Mouse (Mus musculus) urinary bladder, adult 2 months (tissue): ENCODE results near the gene Slc47a1. TPM values are rescaled to one million over a fixed set of nuclear protein-coding genes. Genes with fewer than 3 reads are reported as not detected.
"Not testable (repeated sequence)": the region's sequence is repeated elsewhere in the genome, so short reads cannot be mapped to it uniquely, and the experiment has no call there.

Source experiments
- DNase-seq: peaks from one replicate; pipeline ENCODE4 v3.0.0; 2022; ENCODE audit warnings: low spot score
- polyA plus RNA-seq: library from polyadenylated mRNA; depleted of rRNA; stranded (reverse); fragments of >200 nt; gene quantifications from 2 replicates; pipeline ENCODE4 v1.2.3, GENCODE M21; 2012; rRNA removed

Gene Slc47a1
- polyA plus RNA-seq, 1 experiment, result 29.1 TPM

DNA sequence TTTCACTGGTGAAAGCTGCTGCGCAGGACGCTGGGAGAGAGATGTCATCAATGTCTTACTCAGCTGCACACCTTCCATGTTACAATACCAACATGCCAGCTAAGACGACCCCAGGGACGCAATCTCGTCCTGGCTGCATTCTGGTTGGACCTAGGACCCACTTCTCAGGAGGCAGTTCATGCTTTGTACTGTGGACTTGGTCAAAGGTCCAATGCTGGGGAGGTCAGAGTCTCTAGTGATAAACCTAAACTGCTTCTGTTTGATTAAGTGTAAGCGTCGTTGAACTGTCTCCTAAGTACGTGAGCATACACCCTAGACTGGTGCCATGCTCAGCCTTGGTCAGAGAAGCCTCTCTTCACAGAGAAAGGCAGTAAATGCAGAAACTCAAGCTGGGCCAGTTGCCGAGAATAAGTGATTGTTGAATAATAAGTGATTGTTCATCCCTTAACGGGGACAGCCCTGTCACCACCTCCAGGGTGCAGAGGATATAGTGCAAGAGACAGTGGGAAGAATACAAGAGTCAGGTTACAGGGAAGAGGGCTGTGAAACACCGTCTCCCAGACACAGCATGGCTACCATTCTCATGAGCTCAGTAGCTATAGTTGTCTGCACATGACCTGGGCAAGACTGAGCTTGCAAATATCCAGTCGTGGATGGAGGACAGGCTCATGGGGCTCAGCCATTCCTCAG, 58.8 kb downstream of the Slc47a1 start:
- no peak for DNase-seq

DNA sequence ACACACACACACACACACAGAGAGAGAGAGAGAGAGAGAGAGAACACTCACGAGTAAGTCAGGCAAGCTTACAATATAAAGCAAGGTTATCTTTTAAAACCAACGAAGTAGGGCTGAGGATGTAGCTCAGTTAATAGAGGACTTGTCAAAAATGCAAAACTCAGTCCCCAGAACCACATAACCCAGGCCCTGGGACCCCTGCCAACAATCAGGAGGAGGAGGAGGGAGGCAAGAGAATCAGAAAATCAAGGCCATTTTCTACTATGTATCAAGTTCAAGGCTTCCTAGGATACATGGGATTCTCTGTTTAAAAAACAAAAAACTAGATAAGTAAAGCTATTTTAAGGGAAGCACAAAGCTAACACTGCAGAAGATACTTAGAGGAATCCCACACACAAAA, 61.3 kb downstream of the Slc47a1 start:
- no peak for DNase-seq

DNA sequence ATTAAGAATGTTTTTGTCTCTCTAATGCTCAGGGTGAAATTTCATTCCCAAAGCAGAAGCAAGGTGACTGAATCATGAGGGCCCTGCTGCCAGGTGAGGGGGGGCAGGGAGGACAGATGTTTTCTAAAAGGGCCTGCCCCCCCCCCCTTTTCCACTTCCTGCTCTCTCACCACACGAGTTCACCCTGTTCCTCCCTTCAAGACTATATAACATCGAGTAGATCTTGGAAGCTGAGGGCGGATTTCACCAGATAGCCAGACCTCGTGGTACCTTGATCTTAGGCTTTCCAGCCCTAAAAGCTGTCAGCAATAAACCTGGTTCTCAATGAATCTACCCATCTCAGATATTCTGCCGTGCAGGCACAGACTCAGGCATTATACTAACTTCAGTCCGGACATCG, 67.8 kb downstream of the Slc47a1 start:
- no peak for DNase-seq

DNA sequence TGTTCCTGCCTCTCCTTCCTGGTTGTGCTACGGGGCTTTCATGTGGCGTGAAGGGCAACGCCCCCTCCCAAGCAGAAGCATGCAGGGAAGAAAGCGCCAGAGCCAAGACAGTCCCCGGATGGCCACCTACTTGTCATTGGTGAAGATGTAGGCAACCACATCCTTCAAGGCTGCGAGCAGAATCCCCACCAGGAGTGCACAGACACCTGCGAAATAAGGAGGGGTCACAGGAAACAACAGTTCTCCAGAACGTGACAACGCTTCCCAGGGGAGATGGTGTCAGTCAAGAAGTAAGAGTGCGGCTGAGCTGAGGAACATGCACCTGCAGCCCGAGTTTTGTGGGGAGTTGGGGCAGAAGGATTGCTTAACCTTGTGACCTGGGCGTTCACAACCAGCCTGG, 68.3 kb downstream of the Slc47a1 start:
- no peak for DNase-seq

DNA sequence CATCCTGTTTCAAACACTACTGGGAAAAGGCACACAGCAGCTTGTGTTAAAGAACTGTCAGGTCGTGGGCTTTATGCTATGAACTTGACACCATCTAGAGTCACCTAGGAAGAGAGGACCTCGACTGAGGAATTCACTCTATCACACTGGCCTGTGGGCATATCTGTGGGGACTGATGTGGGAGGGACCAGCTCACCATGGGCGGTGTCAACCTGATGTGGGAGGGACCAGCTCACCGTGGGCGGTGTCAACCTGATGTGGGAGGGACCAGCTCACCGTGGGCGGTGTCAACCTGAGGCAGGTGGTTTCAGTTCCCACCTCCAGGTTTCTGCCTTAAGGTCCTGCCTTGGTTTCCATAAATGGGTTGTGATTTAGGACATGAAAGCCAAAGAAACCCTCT, 70.3 kb downstream of the Slc47a1 start:
- DNase-seq, result no peak

DNA sequence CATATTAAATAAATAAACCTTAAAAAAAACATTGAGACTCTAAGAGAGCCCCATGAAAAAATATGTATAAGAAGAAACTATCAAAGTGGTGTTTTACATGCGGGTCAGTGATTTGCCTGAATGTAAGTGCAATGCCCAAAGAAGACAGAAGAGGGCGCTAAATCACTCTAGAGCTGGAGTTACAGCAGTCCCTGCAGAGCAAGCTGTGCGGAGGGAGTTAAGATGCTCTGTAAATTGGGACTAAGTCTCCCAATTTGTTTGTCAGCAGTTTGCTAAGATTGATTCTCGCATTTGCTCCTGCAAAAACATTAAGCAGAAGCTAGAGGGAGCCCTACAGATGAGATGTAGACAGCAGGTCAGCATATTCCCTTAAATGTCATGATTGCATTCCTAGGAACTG, 72.8 kb downstream of the Slc47a1 start:
- DNase-seq, result no peak

DNA sequence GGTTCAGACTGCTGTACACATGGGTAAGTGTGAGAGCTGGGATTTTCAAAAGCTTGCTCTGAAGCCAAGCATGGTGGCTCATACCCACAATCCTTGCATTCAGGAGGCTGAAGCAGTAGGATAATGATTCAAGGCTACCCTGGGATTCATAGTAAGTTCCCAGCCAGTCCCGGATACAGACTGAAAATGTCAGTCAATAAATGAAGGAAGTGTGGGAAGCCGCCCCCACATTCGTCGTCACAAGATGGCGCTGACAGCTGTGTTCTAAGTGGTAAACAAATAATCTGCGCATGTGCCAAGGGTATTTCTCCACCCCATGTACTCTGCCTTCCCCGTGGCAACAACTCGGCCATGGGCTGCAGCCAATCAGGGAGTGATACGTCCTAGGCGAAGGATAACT, 73.6 kb downstream of the Slc47a1 start:
- DNase-seq, result not testable (repeated sequence)

DNA sequence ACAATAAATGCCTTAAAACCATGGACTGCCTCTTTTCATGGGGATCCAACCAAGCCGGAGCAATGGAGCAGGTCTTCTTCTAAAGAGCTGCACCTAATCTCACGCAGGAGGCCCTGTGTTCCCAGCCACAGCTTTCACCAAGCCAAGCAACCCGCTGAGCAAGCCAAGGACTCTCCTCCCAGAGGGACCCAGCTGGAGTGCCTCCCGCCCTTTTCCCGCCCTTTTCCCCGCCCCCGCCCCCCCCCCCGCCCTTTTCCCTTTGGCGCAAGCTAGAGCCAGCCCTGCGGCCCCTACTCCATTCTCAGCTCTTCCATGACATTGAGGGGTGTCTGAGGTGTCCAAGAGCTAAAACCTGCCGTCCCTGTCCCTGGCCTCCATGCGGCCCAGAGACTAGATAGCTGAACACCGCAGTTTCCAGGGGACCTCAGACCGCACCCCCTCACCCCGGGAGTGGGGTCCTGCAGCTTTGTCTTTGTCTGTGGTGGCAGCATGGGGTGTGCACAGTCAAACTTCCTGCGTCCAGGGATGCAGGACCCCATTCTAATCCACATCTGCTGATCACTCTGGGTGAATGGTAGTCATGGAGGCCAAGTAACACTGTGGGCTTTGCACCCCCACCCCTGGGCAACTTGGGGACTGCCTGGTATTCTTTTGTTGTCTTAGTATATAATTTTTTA, 77.3 kb downstream of the Slc47a1 start:
- no peak for DNase-seq

DNA sequence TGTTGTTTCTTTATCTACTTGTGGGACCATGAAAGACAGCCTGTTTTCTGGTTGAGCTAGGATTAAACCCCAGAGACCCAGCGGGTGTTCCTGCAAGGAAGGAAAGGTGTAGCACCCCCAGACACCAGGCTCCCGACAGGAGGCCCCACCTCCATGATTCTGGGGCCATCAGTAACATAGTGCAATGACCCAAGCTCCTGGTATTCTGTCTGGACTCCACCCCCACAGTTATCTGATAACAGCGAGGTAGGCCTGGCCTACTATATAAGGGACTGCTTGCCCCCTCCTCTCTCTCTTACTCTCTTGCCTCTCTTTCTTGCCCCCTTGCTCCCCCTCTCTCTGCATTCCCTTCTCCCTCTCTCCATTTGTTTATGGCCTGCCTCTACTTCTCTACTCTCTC, 77.9 kb downstream of the Slc47a1 start:
- no peak for DNase-seq

DNA sequence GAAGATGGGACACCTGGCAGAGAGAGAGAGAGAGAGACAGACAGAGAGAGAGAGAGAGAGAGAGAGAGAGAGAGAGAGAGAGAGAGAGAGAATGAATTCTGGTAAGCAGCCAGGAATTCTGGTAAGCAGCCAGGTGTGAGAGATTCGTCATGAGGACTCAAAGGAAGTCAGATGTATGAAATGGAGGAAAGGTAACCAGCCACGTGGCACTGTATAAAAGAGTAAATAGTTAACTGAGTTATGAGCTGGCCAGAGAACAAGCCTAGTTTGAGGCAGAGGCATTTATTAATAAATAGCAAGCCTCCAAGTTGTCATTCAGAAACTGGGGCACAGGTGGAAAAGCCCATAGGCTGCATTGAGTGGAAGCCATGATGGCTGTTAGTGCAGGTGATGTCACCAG, 80.2 kb downstream of the Slc47a1 start:
- no peak for DNase-seq

DNA sequence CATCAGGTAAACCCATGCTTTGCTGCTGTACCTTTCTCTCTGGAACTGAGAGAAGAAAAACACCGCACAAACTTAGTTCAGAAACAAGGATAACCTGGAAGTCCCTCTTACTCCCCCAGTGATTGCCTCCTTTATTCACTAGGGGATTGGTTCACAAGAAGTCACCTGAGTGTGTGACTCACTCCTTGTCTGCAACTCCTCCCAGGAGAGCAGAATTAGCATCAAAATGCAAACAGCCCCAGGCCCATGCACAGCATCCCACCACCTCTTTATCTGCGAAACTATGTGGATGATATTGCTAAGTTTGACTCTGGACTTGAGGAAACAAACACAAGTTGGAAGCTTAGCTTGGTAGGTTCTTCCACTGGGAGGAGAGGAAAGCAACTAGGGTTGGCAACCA, 80.8 kb downstream of the Slc47a1 start:
- no peak for DNase-seq

DNA sequence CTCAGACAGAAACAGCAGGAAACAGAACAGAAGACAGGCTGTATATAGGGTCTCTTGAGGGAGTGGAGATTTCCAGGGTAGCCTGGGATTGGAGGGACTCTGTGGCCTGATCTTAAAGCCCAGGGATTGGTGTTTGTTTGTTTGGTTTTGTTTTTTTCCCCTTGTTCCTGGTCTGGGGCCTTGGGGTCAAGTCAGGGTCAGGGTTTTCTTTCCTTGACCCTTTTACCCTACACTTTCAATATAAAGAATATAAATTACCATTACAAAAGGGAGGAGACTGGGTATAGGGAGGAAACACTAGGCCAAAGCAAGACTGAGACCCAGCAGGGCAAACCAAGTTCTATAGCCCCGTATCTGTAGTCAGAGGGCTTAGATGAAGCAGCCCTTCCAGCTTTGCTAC, 81.6 kb downstream of the Slc47a1 start:
- no peak for DNase-seq

DNA sequence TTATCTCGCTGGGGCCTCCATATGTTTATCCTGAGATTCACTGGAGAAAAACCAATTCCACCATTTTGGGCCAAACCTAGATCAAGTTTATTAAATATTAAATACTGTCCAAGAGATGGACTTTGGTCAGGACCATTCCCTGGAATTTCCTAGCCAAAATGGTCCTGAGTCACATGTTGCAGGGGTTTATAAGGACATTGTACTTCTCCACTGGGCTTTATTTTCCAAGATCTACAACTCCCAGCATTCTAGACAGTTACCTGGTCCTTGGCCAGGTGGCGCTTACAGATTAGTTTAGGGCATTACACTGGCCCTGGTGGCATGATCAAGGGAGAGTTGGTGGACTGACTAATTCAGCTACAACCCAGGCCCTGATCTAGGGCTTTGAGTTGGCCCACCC, 82.6 kb downstream of the Slc47a1 start:
- DNase-seq, result no peak

DNA sequence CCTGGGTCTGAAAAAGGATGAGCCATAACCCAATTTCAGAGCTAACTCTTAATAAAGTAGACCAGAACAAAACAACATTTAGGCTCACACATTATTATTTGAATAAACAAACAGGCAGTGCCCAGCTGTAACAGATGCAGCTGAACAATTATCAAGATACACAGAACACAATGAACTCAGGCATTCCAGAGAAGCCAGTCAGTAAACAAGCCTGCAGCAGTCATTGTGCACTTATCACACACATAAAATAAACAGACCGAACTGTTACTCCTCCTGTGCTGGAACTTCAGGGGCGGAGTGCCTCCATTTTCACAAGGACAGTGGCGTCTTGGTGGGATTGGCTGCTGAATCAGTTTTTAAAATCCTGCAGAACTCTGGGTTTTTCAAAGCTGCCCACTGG, 83.7 kb downstream of the Slc47a1 start:
- no peak for DNase-seq

Other genes starting within 250 kb of the Slc47a1 start
- 51.9 and 53.3 TPM in 2 replicates for gene Usp22, start 203.3 kb downstream of the Slc47a1 start, polyA plus RNA-seq
- gene Aldh3a1, start 170.8 kb downstream of the Slc47a1 start, polyA plus RNA-seq, result 145 and 173 TPM in 2 replicates
- gene Aldh3a2, start 110.9 kb downstream of the Slc47a1 start, polyA plus RNA-seq, result 71.3 and 77.7 TPM in 2 replicates
- gene Slc47a2, start 35.5 kb downstream of the Slc47a1 start, polyA plus RNA-seq, result 0.25 and 0.41 TPM in 2 replicates
- 0.87 and 1.3 TPM in 2 replicates for gene Rnf112, start 75.8 kb upstream of the Slc47a1 start, polyA plus RNA-seq
- gene Mfap4, start 107.1 kb upstream of the Slc47a1 start, polyA plus RNA-seq, result 196 and 207 TPM in 2 replicates
- gene Mapk7, start 116.1 kb upstream of the Slc47a1 start, polyA plus RNA-seq, result 23.7 and 26.3 TPM in 2 replicates
- gene B9d1, start 126.8 kb upstream of the Slc47a1 start, polyA plus RNA-seq, result 25.2 and 29.8 TPM in 2 replicates
- gene Epn2, start 201.3 kb upstream of the Slc47a1 start, polyA plus RNA-seq, result 46.0 and 48.3 TPM in 2 replicates